Mouse (Mus musculus): Measurements from ENCODE around the gene Plod3. TPM values are rescaled to one million over a fixed set of nuclear protein-coding genes. Genes with fewer than 3 reads are reported as not detected.
"Not testable (repeated sequence)": the region's sequence is repeated elsewhere in the genome, so short reads cannot be mapped to it uniquely, and the experiment has no call there.

The Plod3 gene
- total RNA-seq (2021) = 10 to 100 TPM; 21.8 to 24.3 TPM
- long read RNA-seq, experiment 1, transcript Plod3-201 (19 exons, 3,280 nt) = major isoform, 23 of 26 reads
- long read RNA-seq, experiment 1, partial matches to known transcripts = 1 of 26 reads
- long read RNA-seq, experiment 1, other reads (novel, unspliced or antisense) = 2 of 26 reads
- long read RNA-seq, experiment 2, transcript Plod3-201 (19 exons, 3,280 nt) = major isoform, 33 of 42 reads
- long read RNA-seq, experiment 2, partial matches to known transcripts = 7 of 42 reads
- long read RNA-seq, experiment 2, other reads (novel, unspliced or antisense) = 2 of 42 reads

- intact Hi-C loops (cut with DNase I; ENCODE audit: low total_unique reads) = no loop called here
Observed at GRCm38 (mm10) chr5:136986695-136987137, at the start of gene Plod3. Gene Plod3, plus strand, starts transcription at chr5:136987019.

DNA sequence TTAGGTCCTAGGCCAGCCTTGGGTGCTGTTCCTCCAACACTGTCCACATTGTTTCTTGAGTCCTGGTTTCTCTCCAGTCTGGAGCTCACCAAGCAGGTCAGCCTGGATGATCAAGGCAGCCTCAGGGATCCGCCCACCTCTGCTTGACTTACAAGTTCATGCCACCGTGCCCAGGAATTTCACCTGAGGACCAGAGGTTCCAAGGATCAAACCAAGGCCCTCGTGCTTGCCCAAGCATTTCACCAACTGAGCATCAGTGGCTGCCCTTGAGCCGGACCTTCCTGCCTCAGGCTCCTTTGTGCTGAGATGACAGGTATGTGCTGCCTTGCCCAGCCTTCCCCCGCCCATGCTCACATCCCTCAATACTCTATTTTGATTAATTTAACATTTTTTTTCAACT is 49.2 kb upstream of the Plod3 start:
- DNase-seq = no peak
- intact Hi-C loops (cut with DNase I; ENCODE audit: low total_unique reads) = no loop called here

More at GRCm38 (mm10) chr5:136986695-136987137, at the start of gene Plod3:
- peak; percentile 97 for DNase-seq

DNA sequence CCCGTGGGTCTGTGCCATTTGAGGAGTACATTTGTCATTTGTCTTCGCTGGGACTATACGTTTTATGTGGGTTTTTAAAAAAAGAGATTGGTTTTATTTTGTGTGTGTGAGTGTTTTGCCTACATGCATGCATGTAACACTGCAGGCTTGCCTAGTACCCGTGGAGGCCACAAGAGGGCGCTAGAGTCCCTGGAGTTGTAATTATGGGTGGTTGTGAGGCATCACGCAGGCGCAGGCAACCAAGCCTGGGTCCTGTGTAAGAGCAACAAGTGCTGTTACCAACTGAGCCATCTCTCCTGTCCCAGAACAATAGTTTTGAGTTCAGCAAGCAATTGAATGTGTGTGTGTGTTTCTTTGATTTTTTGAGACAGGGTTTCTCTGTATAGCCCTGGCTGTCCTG is 47.5 kb upstream of the Plod3 start:
- intact Hi-C loops (cut with DNase I; ENCODE audit: low total_unique reads) = no loop called here
- DNase-seq = no peak

- intact Hi-C loops (cut with DNase I; ENCODE audit: low total_unique reads); DNase-seq: not testable (repeated sequence)
Observed at GRCm38 (mm10) chr5:136940029-136940428, 46.8 kb upstream of the Plod3 start.

- intact Hi-C loops (cut with DNase I; ENCODE audit: low total_unique reads) = no loop called here
Observed at GRCm38 (mm10) chr5:136940845-136941560, 45.8 kb upstream of the Plod3 start.

GRCm38 (mm10) chr5:136942781-136943180 is 44.0 kb upstream of the Plod3 start:
- no peak for DNase-seq
- intact Hi-C loops (cut with DNase I; ENCODE audit: low total_unique reads) = no loop called here

More at GRCm38 (mm10) chr5:136940845-136941560, 45.8 kb upstream of the Plod3 start:
- no peak for DNase-seq

DNA sequence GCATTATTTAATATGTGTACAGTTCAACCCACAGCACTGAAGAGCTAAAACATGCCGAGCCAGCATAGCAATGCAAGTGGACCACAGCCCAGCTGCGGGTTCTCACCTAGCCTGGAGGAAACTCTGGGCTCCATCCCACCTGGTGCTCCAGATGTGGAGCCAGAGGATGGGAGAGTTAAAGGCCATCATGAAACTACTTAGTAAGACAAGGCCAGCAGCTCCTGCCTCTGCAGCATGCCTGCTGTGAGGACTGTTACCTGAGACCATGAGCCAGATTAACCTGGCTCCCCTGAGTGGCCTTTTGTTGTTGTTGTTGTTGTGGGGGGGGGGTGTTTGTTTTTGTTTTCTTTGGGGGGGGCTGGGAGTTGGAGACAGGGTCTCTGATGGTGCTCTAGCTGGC is 43.4 kb upstream of the Plod3 start:
- intact Hi-C loops (cut with DNase I; ENCODE audit: low total_unique reads) = no loop called here
- no peak for DNase-seq

- intact Hi-C loops (cut with DNase I; ENCODE audit: low total_unique reads) = no loop called here
Observed at GRCm38 (mm10) chr5:136945084-136945483, 41.7 kb upstream of the Plod3 start.

GRCm38 (mm10) chr5:136947874-136948273 is 38.9 kb upstream of the Plod3 start:
- DNase-seq = no peak
- intact Hi-C loops (cut with DNase I; ENCODE audit: low total_unique reads) = no loop called here

More at GRCm38 (mm10) chr5:136945084-136945483, 41.7 kb upstream of the Plod3 start:
- DNase-seq = no peak

- DNase-seq; intact Hi-C loops (cut with DNase I; ENCODE audit: low total_unique reads): not testable (repeated sequence)
Observed at GRCm38 (mm10) chr5:136949551-136950336, 37.1 kb upstream of the Plod3 start.

DNA sequence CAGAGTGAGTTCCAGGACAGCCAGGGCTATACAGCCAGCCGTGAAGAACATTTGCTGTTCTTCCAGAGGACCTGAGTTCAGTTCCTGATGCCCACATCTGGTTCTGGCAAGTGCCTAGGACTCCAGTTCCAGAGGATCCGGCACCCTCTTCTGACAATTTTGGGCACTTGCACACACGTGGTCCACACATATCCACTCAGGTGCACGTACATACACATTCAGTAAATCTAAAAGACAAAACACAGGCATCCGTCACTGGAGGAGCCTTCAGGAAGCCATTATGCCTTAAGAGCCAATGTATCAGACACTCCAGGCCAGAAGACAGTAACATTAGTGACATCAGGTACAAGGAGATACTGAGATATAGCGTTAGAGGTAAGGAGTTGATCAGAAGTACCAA is 36.3 kb upstream of the Plod3 start:
- intact Hi-C loops (cut with DNase I; ENCODE audit: low total_unique reads) = no loop called here
- DNase-seq = no peak

- intact Hi-C loops (cut with DNase I; ENCODE audit: low total_unique reads) = no loop called here
- DNase-seq = no peak
Observed at GRCm38 (mm10) chr5:136952153-136952552, 34.7 kb upstream of the Plod3 start.

GRCm38 (mm10) chr5:136953015-136953414 is 33.8 kb upstream of the Plod3 start, which contains the start of gene Fis1:
Gene Fis1, plus strand, starts transcription at chr5:136953275.
- DNase-seq = peak; percentile 99
- intact Hi-C loops (cut with DNase I; ENCODE audit: low total_unique reads) = no loop called here

DNA sequence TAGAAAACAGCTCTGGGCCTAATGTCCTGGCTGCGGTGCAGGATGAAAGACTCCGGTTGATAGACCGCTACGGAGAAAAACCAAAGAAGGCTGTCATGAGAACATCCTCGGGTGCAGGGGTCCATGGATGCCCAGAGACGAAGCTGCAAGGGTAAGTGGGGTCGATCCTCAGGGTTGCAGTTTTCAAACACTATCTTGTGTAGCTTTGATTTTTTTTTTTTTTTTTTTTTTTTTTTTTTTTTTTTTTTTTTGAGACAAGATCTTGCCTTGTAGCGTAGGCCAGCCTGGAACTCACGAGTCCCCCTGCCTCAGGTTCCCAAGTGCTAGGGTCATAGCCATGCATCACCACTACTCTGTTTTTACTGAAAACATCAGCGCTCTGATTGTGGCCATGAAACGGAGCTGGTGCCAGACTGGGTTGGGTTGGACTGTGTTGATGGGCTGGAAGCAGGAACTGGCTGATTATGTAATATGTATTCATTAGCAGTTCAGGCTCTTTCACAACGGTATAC is 33.3 kb upstream of the Plod3 start:
- intact Hi-C loops (cut with DNase I; ENCODE audit: low total_unique reads) = no loop called here
- peak; percentile 40 for DNase-seq

DNA sequence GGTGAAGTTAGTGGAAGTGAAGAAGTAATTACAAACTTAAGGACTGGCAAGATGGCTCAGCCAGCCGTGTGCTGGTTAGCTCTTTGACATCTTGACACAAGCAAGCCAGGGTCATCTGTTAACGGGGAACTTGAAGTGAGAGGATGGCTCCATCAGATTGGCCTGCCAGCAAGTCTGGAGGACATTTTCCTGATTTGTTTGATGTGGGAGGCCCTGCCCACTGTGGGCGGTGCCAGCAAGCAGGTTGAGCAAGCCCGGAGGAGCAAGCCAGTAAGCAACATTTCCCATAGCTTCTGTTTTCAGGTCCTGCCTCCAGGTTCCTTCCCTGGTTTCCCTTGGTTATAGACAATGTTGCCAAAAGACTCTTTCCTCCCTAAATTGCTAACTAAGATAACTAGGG is 31.2 kb upstream of the Plod3 start:
- DNase-seq = no peak
- intact Hi-C loops (cut with DNase I; ENCODE audit: low total_unique reads) = no loop called here

DNA sequence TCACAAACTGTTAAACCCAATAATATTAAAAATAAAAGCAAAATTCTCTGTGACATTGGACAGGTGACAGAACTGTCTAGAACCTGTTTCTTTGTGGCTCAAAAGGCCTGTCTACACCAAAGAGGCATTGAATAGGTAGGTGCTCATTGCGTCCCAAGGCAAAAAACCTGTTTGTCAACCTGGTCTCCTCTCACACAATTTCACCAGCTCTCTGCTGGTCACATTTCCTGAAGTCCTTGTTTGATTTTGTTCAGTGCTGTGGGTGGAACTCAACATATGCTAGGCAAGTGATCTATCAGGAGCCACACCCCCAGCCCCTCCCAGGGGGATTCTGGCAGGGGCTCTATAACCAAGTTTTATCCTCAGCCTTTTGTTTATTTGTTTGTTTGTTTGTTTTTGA is 29.6 kb upstream of the Plod3 start:
- no peak for DNase-seq
- intact Hi-C loops (cut with DNase I; ENCODE audit: low total_unique reads) = no loop called here

GRCm38 (mm10) chr5:136958991-136959605 is 27.7 kb upstream of the Plod3 start:
- intact Hi-C loops (cut with DNase I; ENCODE audit: low total_unique reads) = no loop called here
- no peak for DNase-seq

GRCm38 (mm10) chr5:136960053-136960452 is 26.8 kb upstream of the Plod3 start:
- no peak for DNase-seq
- intact Hi-C loops (cut with DNase I; ENCODE audit: low total_unique reads) = no loop called here

GRCm38 (mm10) chr5:136961334-136961982 is 25.4 kb upstream of the Plod3 start:
- DNase-seq = no peak
- intact Hi-C loops (cut with DNase I; ENCODE audit: low total_unique reads) = no loop called here

All from gastrocnemius, postnatal 14 days (tissue).